Mouse (Mus musculus) G1E (cell line): ENCODE measurements around the gene Dmbx1. TPM values are rescaled to one million over a fixed set of nuclear protein-coding genes. Genes with fewer than 3 reads are reported as not detected.

Source experiments
- ATAC-seq: 2 replicates; pipeline ENCODE4 v1.8.0; 2016; ENCODE audit warnings: mild to moderate bottlenecking; ENCODE audit not compliant: insufficient number of reproducible peaks, poor library complexity, low FRiP score, severe bottlenecking; ENCODE audit errors: extremely low read depth
- DNase-seq: peaks from one replicate; pipeline ENCODE4 v3.0.0; 2012; ENCODE audit warnings: low spot score
- H3K27me3 ChIP-seq: 2 replicates; pipeline ENCODE4 v1.6.1; 2012; ENCODE audit warnings: mild to moderate bottlenecking, low read length, inconsistent platforms; ENCODE audit not compliant: insufficient read depth
- H3K36me3 ChIP-seq: replicated peaks from 2 replicates; pipeline ENCODE3; 2012; ENCODE audit warnings: mild to moderate bottlenecking, inconsistent platforms
- H3K4me1 ChIP-seq: 2 replicates; pipeline ENCODE4 v1.6.1; 2012; ENCODE audit warnings: low read depth, low read length, inconsistent platforms, mixed read lengths; ENCODE audit not compliant: insufficient read depth
- H3K4me3 ChIP-seq: 2 replicates; pipeline ENCODE4 v1.5.1; 2012; ENCODE audit warnings: low read depth, mild to moderate bottlenecking, inconsistent platforms, low read length, moderate library complexity, mixed read lengths
- H3K9me3 ChIP-seq: replicated peaks from 2 replicates; pipeline ENCODE4 v1.6.1; 2012; ENCODE audit warnings: inconsistent platforms
- CTCF ChIP-seq: IDR thresholded peaks from 2 replicates; pipeline ENCODE4 v1.5.1; 2012; ENCODE audit warnings: low read depth, low read length, inconsistent platforms, mixed read lengths
- GATA1 ChIP-seq: IDR thresholded peaks from 2 replicates; pipeline ENCODE4 v1.6.1; 2012; ENCODE audit warnings: borderline replicate concordance, low read length, inconsistent platforms, mixed read lengths
- GATA2 ChIP-seq: IDR thresholded peaks from 2 replicates; pipeline ENCODE4 v1.6.1; 2012; ENCODE audit warnings: low read depth, low read length, inconsistent platforms, borderline replicate concordance
- POLR2AphosphoS5 ChIP-seq: IDR thresholded peaks from 2 replicates; pipeline ENCODE4 v1.6.1; 2012; ENCODE audit warnings: low read depth, low read length, inconsistent platforms; ENCODE audit not compliant: insufficient replicate concordance
- TAL1 ChIP-seq: conservative IDR thresholded peaks from 2 replicates; pipeline ENCODE4 v1.6.1; 2012; ENCODE audit warnings: low read depth, low read length, inconsistent platforms, mixed read lengths
- polyA plus RNA-seq: library from polyadenylated mRNA; stranded (reverse); fragments of >175 nt; gene quantifications from 2 replicates; pipeline ENCODE4 v1.2.3, GENCODE M21; 2012
- total RNA-seq, 2 experiments: library from RNA; stranded (forward) in 1 of 2; stranded (reverse) in 1 of 2; fragments of 200-1000 nt in 1 of 2; fragments of >200 nt in 1 of 2; fragmentation: Nextera tagmentation in 1 of 2; gene quantifications; 2 replicates each; pipeline ENCODE4 v1.2.3; 2014 to 2017

Gene Dmbx1
- total and polyA plus RNA-seq, 3 experiments: 0.11 TPM; not detected in 2

DNA sequence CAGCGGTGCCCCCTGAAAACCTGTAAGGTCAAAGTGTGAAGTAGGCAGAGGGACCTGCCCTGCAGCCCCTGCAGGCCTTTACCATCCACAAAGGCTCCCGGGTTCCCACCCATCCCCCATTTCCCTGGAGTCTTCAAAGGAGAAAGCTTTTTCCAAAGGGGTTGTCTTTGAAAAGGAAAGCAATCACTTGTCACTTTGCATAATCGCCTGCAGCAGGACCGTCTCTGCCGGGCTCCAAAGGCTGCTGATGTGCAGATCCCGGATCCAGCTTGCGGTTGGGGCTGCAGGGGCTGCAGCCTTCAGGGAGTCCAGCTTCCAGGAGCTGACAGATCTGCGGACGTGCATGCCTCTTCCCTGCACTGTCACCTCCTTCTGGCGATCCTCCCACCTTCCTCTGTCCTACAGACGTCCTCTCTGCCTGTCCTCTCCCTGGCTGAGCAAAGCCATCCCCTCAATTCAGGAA, 61.5 kb downstream of the Dmbx1 start:
- Histone ChIP-seq H3K36me3 (peaks cover 65% of the 10 kb centered on the region), H3K4me1 (no peaks in the 10 kb centered on the region), H3K27me3 (no peaks in the 10 kb centered on the region), H3K4me3 (no peak overlapping the region), H3K9me3 (no peaks in the 10 kb centered on the region)
- no peak for ATAC-seq
- TF ChIP-seq TAL1 (no peak), GATA1 (no peak), CTCF (no peak)
- DNase-seq: no peak

DNA sequence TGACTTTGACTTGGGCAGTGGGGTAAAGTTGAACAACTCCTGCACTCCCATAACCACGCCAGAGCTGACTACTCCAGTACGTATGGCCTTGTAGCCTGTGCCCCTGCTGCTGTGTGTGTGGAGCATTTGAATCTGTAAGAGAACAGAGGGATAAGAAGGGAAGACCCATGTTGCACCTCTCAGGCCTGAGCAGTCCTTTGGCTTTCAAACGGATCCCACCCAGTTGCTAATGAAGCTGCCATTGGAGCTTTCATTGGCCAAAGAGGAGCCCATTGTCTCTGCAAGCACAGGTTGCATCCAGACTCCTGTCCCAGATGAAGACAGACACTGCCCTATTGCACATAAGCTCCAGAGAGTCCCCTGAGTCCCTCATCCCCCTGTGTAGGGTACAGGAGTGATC, 66.5 kb downstream of the Dmbx1 start:
- no peak overlapping the region for H3K4me3 ChIP-seq
- H3K4me1 ChIP-seq: no peaks in the 10 kb centered on the region
- no peaks in the 10 kb centered on the region for H3K9me3 ChIP-seq
- TF ChIP-seq GATA1 (no peak), CTCF (no peak), TAL1 (no peak), POLR2AphosphoS5 (no peak), GATA2 (no peak)
- DNase-seq (no peak), ATAC-seq (no peak)
- peaks cover 97% of the 10 kb centered on the region for H3K36me3 ChIP-seq
- H3K27me3 ChIP-seq: no peaks in the 10 kb centered on the region

DNA sequence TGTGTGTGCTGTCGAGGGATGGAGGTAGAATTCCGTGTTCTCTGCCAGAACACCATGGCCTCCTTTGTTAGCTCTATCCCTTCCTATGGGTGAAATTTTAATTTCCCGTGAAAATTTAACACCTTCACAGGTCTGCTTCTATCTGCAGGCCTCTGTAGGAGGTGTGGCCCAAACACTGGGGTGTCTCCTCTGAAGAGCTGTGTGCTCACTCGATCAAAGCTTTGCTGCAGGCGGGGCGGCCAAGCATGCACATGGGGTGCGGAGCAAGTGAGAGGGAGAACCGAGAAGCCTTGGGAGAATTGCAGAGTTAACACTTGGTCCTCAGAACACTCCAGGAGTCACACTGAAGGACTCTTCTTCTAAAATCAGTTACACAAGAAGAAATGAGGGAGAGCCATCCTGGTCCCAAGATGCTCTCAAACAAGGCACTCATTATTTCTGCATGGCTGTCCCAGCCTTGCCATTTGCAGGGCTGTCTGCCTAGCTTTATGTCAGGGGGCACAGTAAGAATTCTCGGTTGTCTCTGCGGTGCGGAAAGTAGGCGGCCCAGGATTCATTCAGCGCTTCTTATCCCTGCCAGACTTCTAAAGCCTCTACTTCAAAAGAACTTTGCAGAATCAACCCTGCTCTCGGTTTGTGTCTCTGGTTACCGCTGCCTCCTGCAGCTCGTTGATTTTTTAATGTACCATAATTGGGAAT, 70.1 kb downstream of the Dmbx1 start:
- no peak for ATAC-seq
- peaks cover 95% of the 10 kb centered on the region for H3K36me3 ChIP-seq

More for the DNA sequence above, 70.1 kb downstream of the Dmbx1 start:
- Histone ChIP-seq H3K27me3 (no peaks in the 10 kb centered on the region), H3K4me1 (no peaks in the 10 kb centered on the region), H3K4me3 (no peak overlapping the region), H3K9me3 (no peaks in the 10 kb centered on the region)
- no peak for DNase-seq
- TF ChIP-seq CTCF (no peak), POLR2AphosphoS5 (no peak), TAL1 (no peak), GATA1 (no peak), GATA2 (no peak)

Other genes with a start within 250 kb of the Dmbx1 start
- gene Efcab14, start 202.2 kb downstream of the Dmbx1 start, total RNA-seq (2014; fragmentation: Nextera tagmentation): 113 and 146 TPM in 2 replicates
- 27.2 and 32.8 TPM in 2 replicates for gene Efcab14, start 202.2 kb downstream of the Dmbx1 start, total RNA-seq (2017)
- 14.2 and 18.6 TPM in 2 replicates for gene Efcab14, start 202.2 kb downstream of the Dmbx1 start, polyA plus RNA-seq
- not detected in 2 replicates for gene Tex38, start 158.9 kb downstream of the Dmbx1 start, total RNA-seq (2014; fragmentation: Nextera tagmentation)
- gene Tex38, start 158.9 kb downstream of the Dmbx1 start, total RNA-seq (2017): 0.23 TPM in 1 of 2 replicates, not detected in the other
- gene Tex38, start 158.9 kb downstream of the Dmbx1 start, polyA plus RNA-seq: not detected in 2 replicates
- gene Atpaf1, start 155.1 kb downstream of the Dmbx1 start, total RNA-seq (2014; fragmentation: Nextera tagmentation): 26.9 and 32.3 TPM in 2 replicates
- 10.4 and 13.5 TPM in 2 replicates for gene Atpaf1, start 155.1 kb downstream of the Dmbx1 start, total RNA-seq (2017)
- gene Atpaf1, start 155.1 kb downstream of the Dmbx1 start, polyA plus RNA-seq: 11.1 and 13.3 TPM in 2 replicates
- 7.1 and 7.9 TPM in 2 replicates for gene Mob3c, start 111.8 kb downstream of the Dmbx1 start, total RNA-seq (2014; fragmentation: Nextera tagmentation)
- 16.7 and 20.9 TPM in 2 replicates for gene Mob3c, start 111.8 kb downstream of the Dmbx1 start, total RNA-seq (2017)
- gene Mob3c, start 111.8 kb downstream of the Dmbx1 start, polyA plus RNA-seq: 7.9 TPM in 2 replicates
- gene Mknk1, start 100.7 kb downstream of the Dmbx1 start, total RNA-seq (2014; fragmentation: Nextera tagmentation): 78.5 and 86.9 TPM in 2 replicates
- gene Mknk1, start 100.7 kb downstream of the Dmbx1 start, total RNA-seq (2017): 78.7 and 111 TPM in 2 replicates
- gene Mknk1, start 100.7 kb downstream of the Dmbx1 start, polyA plus RNA-seq: 34.9 and 39.8 TPM in 2 replicates
- gene Kncn, start 55.5 kb downstream of the Dmbx1 start, total RNA-seq (2014; fragmentation: Nextera tagmentation): not detected in 2 replicates
- gene Kncn, start 55.5 kb downstream of the Dmbx1 start, total RNA-seq (2017): not detected in 2 replicates
- not detected in 2 replicates for gene Kncn, start 55.5 kb downstream of the Dmbx1 start, polyA plus RNA-seq
- gene 6430628N08Rik, start 49.3 kb downstream of the Dmbx1 start, total RNA-seq (2014; fragmentation: Nextera tagmentation): not detected in 2 replicates
- not detected in 2 replicates for gene 6430628N08Rik, start 49.3 kb downstream of the Dmbx1 start, total RNA-seq (2017)
- not detected in 2 replicates for gene 6430628N08Rik, start 49.3 kb downstream of the Dmbx1 start, polyA plus RNA-seq
- gene Faah, start 78.0 kb upstream of the Dmbx1 start, total RNA-seq (2014; fragmentation: Nextera tagmentation): 0.73 and 1.7 TPM in 2 replicates
- 1.0 and 1.4 TPM in 2 replicates for gene Faah, start 78.0 kb upstream of the Dmbx1 start, total RNA-seq (2017)
- 0.46 and 0.78 TPM in 2 replicates for gene Faah, start 78.0 kb upstream of the Dmbx1 start, polyA plus RNA-seq
- 11.7 and 25.6 TPM in 2 replicates for gene Nsun4, start 114.0 kb upstream of the Dmbx1 start, total RNA-seq (2014; fragmentation: Nextera tagmentation)
- 13.6 and 14.6 TPM in 2 replicates for gene Nsun4, start 114.0 kb upstream of the Dmbx1 start, total RNA-seq (2017)
- gene Nsun4, start 114.0 kb upstream of the Dmbx1 start, polyA plus RNA-seq: 0.31 and 0.32 TPM in 2 replicates
- 103 and 132 TPM in 2 replicates for gene Uqcrh, start 135.1 kb upstream of the Dmbx1 start, total RNA-seq (2014; fragmentation: Nextera tagmentation)
- gene Uqcrh, start 135.1 kb upstream of the Dmbx1 start, total RNA-seq (2017): 455 and 620 TPM in 2 replicates
- gene Uqcrh, start 135.1 kb upstream of the Dmbx1 start, polyA plus RNA-seq: 31.1 and 31.2 TPM in 2 replicates
- gene Lrrc41, start 135.3 kb upstream of the Dmbx1 start, total RNA-seq (2014; fragmentation: Nextera tagmentation): 89.0 and 109 TPM in 2 replicates
- 44.9 and 49.4 TPM in 2 replicates for gene Lrrc41, start 135.3 kb upstream of the Dmbx1 start, total RNA-seq (2017)
- gene Lrrc41, start 135.3 kb upstream of the Dmbx1 start, polyA plus RNA-seq: 36.3 and 55.8 TPM in 2 replicates
- gene Rad54l, start 183.8 kb upstream of the Dmbx1 start, total RNA-seq (2014; fragmentation: Nextera tagmentation): 46.1 and 56.1 TPM in 2 replicates
- gene Rad54l, start 183.8 kb upstream of the Dmbx1 start, total RNA-seq (2017): 43.2 and 47.0 TPM in 2 replicates
- 2.4 and 3.4 TPM in 2 replicates for gene Rad54l, start 183.8 kb upstream of the Dmbx1 start, polyA plus RNA-seq
- 35.2 and 40.5 TPM in 2 replicates for gene Pomgnt1, start 183.9 kb upstream of the Dmbx1 start, total RNA-seq (2014; fragmentation: Nextera tagmentation)
- gene Pomgnt1, start 183.9 kb upstream of the Dmbx1 start, total RNA-seq (2017): 37.2 and 47.0 TPM in 2 replicates
- gene Pomgnt1, start 183.9 kb upstream of the Dmbx1 start, polyA plus RNA-seq: 5.5 and 6.2 TPM in 2 replicates
- gene Lurap1, start 211.4 kb upstream of the Dmbx1 start, total RNA-seq (2014; fragmentation: Nextera tagmentation): 0.10 and 0.15 TPM in 2 replicates
- gene Lurap1, start 211.4 kb upstream of the Dmbx1 start, total RNA-seq (2017): 0.33 and 0.41 TPM in 2 replicates
- 0.01 TPM in 1 of 2 replicates, not detected in the other for gene Lurap1, start 211.4 kb upstream of the Dmbx1 start, polyA plus RNA-seq
- gene Tspan1, start 227.7 kb upstream of the Dmbx1 start, total RNA-seq (2014; fragmentation: Nextera tagmentation): not detected in 2 replicates
- 0.05 and 0.06 TPM in 2 replicates for gene Tspan1, start 227.7 kb upstream of the Dmbx1 start, total RNA-seq (2017)
- not detected in 2 replicates for gene Tspan1, start 227.7 kb upstream of the Dmbx1 start, polyA plus RNA-seq
- gene 1700042G07Rik, start 233.4 kb upstream of the Dmbx1 start, total RNA-seq (2014; fragmentation: Nextera tagmentation): not detected in 2 replicates
- not detected in 2 replicates for gene 1700042G07Rik, start 233.4 kb upstream of the Dmbx1 start, total RNA-seq (2017)
- gene 1700042G07Rik, start 233.4 kb upstream of the Dmbx1 start, polyA plus RNA-seq: not detected in 2 replicates
- gene Gm49337, start 233.5 kb upstream of the Dmbx1 start, total RNA-seq (2014; fragmentation: Nextera tagmentation): 0.97 TPM in 1 of 2 replicates, not detected in the other
- gene Gm49337, start 233.5 kb upstream of the Dmbx1 start, total RNA-seq (2017): not detected in 2 replicates
- gene Gm49337, start 233.5 kb upstream of the Dmbx1 start, polyA plus RNA-seq: not detected in 2 replicates